Mouse (Mus musculus): ENCODE data around the gene Twnk.

GRCm38 (mm10) chr19:45031780-45032179 is 26.3 kb downstream of the Twnk start:
- no peak for TF ChIP-seq TAL1 (IDR thresholded peaks at IDR 0.05; ENCODE audit: low read length)
- TF ChIP-seq GATA1 (IDR thresholded peaks at IDR 0.05; ENCODE audit: low read length): no peak

Data from erythroblast, embryonic 14.5 days (primary cell).